Mouse (Mus musculus) ES-Bruce4 (cell line): ENCODE measurements around the gene Rc3h1.

Experiments
- CTCF ChIP-seq: IDR thresholded peaks from one replicate; pipeline ENCODE4 v1.8.1; 2011; ENCODE audit warnings: low read depth, low read length
- POLR2A ChIP-seq: IDR thresholded peaks from one replicate; pipeline ENCODE4 v1.8.1; 2011; ENCODE audit warnings: low read length; ENCODE audit not compliant: insufficient read depth

DNA sequence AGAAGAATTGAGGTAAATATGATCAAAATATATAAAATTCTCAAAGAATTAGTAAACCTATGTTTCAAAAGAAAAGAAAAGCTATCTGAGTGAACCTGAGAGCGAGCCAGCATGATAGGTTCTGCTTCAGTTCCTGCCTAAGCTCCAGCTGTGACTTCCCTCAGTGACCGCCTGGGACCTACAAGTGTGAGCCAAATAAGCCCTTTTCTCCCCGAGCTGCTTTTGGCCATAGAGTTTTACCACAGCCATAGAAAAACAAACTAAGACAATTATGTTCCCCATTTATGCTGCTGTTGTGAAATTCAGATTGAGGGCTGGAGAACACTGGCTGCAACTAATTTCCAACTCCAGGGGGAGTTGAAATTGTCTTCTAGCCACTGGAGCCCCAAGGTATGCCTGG lies 24.2 kb upstream of the Rc3h1 start:
- TF ChIP-seq POLR2A (no peak), CTCF (no peak)
